Mouse (Mus musculus) forebrain, embryonic 15.5 days (tissue): Measurements from ENCODE around the gene Frat2. TPM values are rescaled to one million over a fixed set of nuclear protein-coding genes. Genes with fewer than 3 reads are reported as not detected.

ENCODE experiments used
- ATAC-seq: fragments of 200-750 bp; cut with Nextera tagmentation; replicated peaks from 2 replicates; pipeline ENCODE4 v1.8.0; 2017; ENCODE audit warnings: mild to moderate bottlenecking, moderate TSS enrichment, moderate library complexity
- H3K27ac ChIP-seq: fragments of 300-500 bp; sonication (generic); replicated peaks from 2 replicates; pipeline ENCODE4 v1.5.1; 2015; ENCODE audit warnings: mild to moderate bottlenecking, inconsistent platforms
- H3K27me3 ChIP-seq: fragments of 300-500 bp; sonication (generic); 2 replicates; pipeline ENCODE4 v1.6.1; 2015; ENCODE audit warnings: inconsistent platforms
- H3K36me3 ChIP-seq: fragments of 300-500 bp; sonication (generic); 2 replicates; pipeline ENCODE4 v1.6.1; 2015; ENCODE audit warnings: mild to moderate bottlenecking, inconsistent platforms
- H3K4me1 ChIP-seq: fragments of 300-500 bp; sonication (generic); 2 replicates; pipeline ENCODE4 v1.6.1; 2015; ENCODE audit warnings: inconsistent platforms
- H3K4me2 ChIP-seq: fragments of 300-500 bp; sonication (generic); replicated peaks from 2 replicates; pipeline ENCODE4 v1.6.1; 2015; ENCODE audit warnings: mild to moderate bottlenecking, inconsistent platforms
- H3K4me3 ChIP-seq: fragments of 300-500 bp; sonication (generic); 2 replicates; pipeline ENCODE4 v1.5.1; 2015; ENCODE audit warnings: mild to moderate bottlenecking, inconsistent platforms
- H3K9ac ChIP-seq: fragments of 300-500 bp; sonication (generic); replicated peaks from 2 replicates; pipeline ENCODE4 v1.6.1; 2015; ENCODE audit warnings: mild to moderate bottlenecking, inconsistent platforms
- H3K9me3 ChIP-seq: fragments of 300-500 bp; sonication (generic); 2 replicates; pipeline ENCODE4 v1.6.1; 2016; ENCODE audit warnings: inconsistent platforms
- WGBS: fragments of 180-500 bp; shearing (Covaris S2); methylation state at CpG from one replicate; pipeline ENCODE4 v1.1.7; 2015; ENCODE audit warnings: mixed read lengths; 5-methylcytosine and 5-hydroxymethylcytosine counted together
- polyA plus RNA-seq: library from polyadenylated mRNA; unstranded; fragments of >200 nt; fragmentation: Nextera tagmentation; extraction: Ambion mirVana; gene quantifications from 2 replicates; pipeline ENCODE4 v1.2.1, GENCODE M21; 2015

The Frat2 gene
- polyA plus RNA-seq, 1 experiment from 2014 or later = 16.9 TPM

GRCm38 (mm10) chr19:41830106-41831031 is 17.6 kb downstream of the Frat2 start:
- WGBS = under 1% methylated on average over 99 of the region's 112 CpGs

GRCm38 (mm10) chr19:41829381-41830105 is 18.4 kb downstream of the Frat2 start, which contains the start of gene Frat1:
Gene Frat1, plus strand, starts transcription at chr19:41829970.
- H3K9me3 ChIP-seq = no peaks in the 10 kb centered on the region
- H3K27ac ChIP-seq = peak within 1 kb of the TSS; percentile 98
- peak; percentile 95 for ATAC-seq
- under 1% methylated on average over 39 of the region's 39 CpGs for WGBS
- H3K9ac ChIP-seq = peak within 1 kb of the TSS; percentile 74
- peaks cover 27% of the 10 kb centered on the region for H3K4me1 ChIP-seq
- H3K4me2 ChIP-seq = peak within 1 kb of the TSS; percentile 84
- no peaks in the 10 kb centered on the region for H3K36me3 ChIP-seq
- H3K4me3 ChIP-seq = peak within 1 kb of the TSS; percentile 72
- no peaks in the 10 kb centered on the region for H3K27me3 ChIP-seq

More at GRCm38 (mm10) chr19:41830106-41831031, 17.6 kb downstream of the Frat2 start:
- H3K9me3 ChIP-seq = no peaks in the 10 kb centered on the region
- peak overlapping the region; percentile 74 for H3K9ac ChIP-seq
- peaks cover 33% of the 10 kb centered on the region for H3K4me1 ChIP-seq
- H3K4me2 ChIP-seq = peak overlapping the region; percentile 84
- peak overlapping the region; percentile 72 for H3K4me3 ChIP-seq
- no peaks in the 10 kb centered on the region for H3K27me3 ChIP-seq
- H3K36me3 ChIP-seq = no peaks in the 10 kb centered on the region
- H3K27ac ChIP-seq = peak overlapping the region; percentile 98
- ATAC-seq = peak; percentile 69

GRCm38 (mm10) chr19:41828941-41829340 is 19.0 kb downstream of the Frat2 start:
- peak overlapping the region; percentile 74 for H3K9ac ChIP-seq
- H3K36me3 ChIP-seq = no peaks in the 10 kb centered on the region
- H3K9me3 ChIP-seq = no peaks in the 10 kb centered on the region
- H3K27ac ChIP-seq = peak overlapping the region; percentile 98
- peak overlapping the region; percentile 72 for H3K4me3 ChIP-seq
- H3K4me2 ChIP-seq = peak overlapping the region; percentile 84
- no peak for ATAC-seq
- no peaks in the 10 kb centered on the region for H3K27me3 ChIP-seq
- 67% methylated on average over 3 of the region's 3 CpGs for WGBS
- peaks cover 27% of the 10 kb centered on the region for H3K4me1 ChIP-seq

DNA sequence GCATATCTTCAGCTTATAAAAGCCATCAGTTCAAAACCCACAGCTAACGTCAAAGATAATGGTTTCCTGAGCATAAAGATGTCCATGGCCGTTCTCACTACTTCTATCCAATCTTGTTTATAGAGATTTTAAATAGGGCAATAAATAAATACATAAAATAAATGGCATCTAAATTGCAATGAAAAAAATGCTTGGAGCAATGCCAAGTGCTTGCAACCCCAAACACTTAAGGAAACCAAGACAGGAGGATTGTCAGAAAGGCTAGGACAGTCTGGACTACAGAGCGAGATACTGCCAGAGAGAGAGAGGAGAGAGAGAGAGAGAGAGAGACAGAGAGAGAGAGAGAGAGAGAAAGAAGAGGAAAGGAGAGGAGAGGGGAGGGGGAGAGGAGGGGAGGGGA is 21.4 kb downstream of the Frat2 start:
- ATAC-seq = no peak
- 64% methylated on average over 3 of the region's 3 CpGs for WGBS
- H3K27me3 ChIP-seq = no peaks in the 10 kb centered on the region

DNA sequence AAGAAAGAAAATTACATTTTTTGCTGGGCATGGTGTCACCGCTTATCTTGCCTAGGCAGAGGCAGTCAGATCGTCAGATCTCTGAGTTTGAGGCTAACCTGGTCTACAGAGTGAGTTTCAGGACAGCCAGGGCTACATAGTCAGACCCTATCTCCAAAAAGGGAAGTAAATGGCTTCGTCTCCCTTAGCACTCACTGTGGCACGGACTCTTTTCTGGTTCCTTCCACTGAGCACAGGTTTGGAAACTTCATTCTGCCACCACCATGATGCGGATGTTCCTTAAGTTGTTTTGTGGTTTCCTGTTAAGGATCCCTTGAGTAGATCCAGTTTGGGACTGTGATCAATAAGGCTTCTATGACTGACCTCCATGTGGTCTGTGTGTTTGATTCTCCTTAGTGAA is 23.0 kb downstream of the Frat2 start:
- 88% methylated on average over 5 of the region's 5 CpGs for WGBS

More for the DNA sequence above, 21.4 kb downstream of the Frat2 start:
- H3K9me3 ChIP-seq = no peaks in the 10 kb centered on the region
- no peak overlapping the region for H3K9ac ChIP-seq
- H3K4me2 ChIP-seq = no peak overlapping the region
- no peak overlapping the region for H3K27ac ChIP-seq
- H3K36me3 ChIP-seq = no peaks in the 10 kb centered on the region
- H3K4me1 ChIP-seq = peaks cover 4% of the 10 kb centered on the region
- no peak overlapping the region for H3K4me3 ChIP-seq

GRCm38 (mm10) chr19:41822589-41822988 is 25.3 kb downstream of the Frat2 start:
- Histone ChIP-seq H3K27me3 (no peaks in the 10 kb centered on the region), H3K4me2 (no peak overlapping the region), H3K27ac (no peak overlapping the region), H3K4me1 (no peaks in the 10 kb centered on the region), H3K36me3 (no peaks in the 10 kb centered on the region), H3K9me3 (no peaks in the 10 kb centered on the region), H3K9ac (no peak overlapping the region), H3K4me3 (no peak overlapping the region)
- ATAC-seq = no peak
- WGBS = 84% methylated on average over 1 of the region's 1 CpGs

More for the DNA sequence above, 23.0 kb downstream of the Frat2 start:
- Histone ChIP-seq H3K4me2 (no peak overlapping the region), H3K27ac (no peak overlapping the region), H3K4me3 (no peak overlapping the region), H3K27me3 (no peaks in the 10 kb centered on the region), H3K9me3 (no peaks in the 10 kb centered on the region), H3K4me1 (no peaks in the 10 kb centered on the region; the same call in 1 of the 2 replicates), H3K9ac (no peak overlapping the region), H3K36me3 (no peaks in the 10 kb centered on the region)
- no peak for ATAC-seq

- H3K36me3 ChIP-seq = no peaks in the 10 kb centered on the region
- H3K4me2 ChIP-seq = no peak overlapping the region
- H3K9ac ChIP-seq = no peak overlapping the region
- whole genome bisulfite sequencing = 10% methylated on average over 5 of the region's 5 CpGs
- no peak for ATAC-seq
- no peak overlapping the region for H3K4me3 ChIP-seq
- no peak overlapping the region for H3K27ac ChIP-seq
- no peaks in the 10 kb centered on the region for H3K9me3 ChIP-seq
- H3K4me1 ChIP-seq = no peaks in the 10 kb centered on the region
- H3K27me3 ChIP-seq = no peaks in the 10 kb centered on the region
Measured at GRCm38 (mm10) chr19:41821436-41821835, 26.5 kb downstream of the Frat2 start.

DNA sequence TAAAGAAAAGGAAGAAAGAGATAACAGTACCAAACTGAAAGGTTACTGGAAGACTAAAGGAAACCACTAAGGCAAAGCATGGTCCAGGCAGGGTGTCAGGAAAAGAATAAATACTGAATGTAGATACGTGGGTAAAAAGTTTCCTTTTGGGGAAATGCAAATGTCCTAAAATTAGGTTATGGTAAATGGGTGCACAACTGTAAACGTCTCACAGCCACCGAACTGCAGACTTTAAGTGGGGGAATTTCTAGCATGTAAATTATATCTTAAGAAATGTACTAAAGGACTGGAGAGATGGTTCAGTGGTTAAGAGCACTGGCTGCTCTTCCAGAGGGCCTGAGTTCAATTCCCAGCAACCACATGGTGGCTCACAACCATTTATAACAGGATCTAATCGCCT is 29.2 kb downstream of the Frat2 start:
- no peaks in the 10 kb centered on the region for H3K27me3 ChIP-seq
- no peak overlapping the region for H3K27ac ChIP-seq
- H3K4me3 ChIP-seq = no peak overlapping the region
- no peak overlapping the region for H3K4me2 ChIP-seq
- no peak for ATAC-seq
- no peaks in the 10 kb centered on the region for H3K9me3 ChIP-seq
- H3K9ac ChIP-seq = no peak overlapping the region
- WGBS = 86% methylated on average over 4 of the region's 4 CpGs
- H3K4me1 ChIP-seq = no peaks in the 10 kb centered on the region
- no peaks in the 10 kb centered on the region for H3K36me3 ChIP-seq

DNA sequence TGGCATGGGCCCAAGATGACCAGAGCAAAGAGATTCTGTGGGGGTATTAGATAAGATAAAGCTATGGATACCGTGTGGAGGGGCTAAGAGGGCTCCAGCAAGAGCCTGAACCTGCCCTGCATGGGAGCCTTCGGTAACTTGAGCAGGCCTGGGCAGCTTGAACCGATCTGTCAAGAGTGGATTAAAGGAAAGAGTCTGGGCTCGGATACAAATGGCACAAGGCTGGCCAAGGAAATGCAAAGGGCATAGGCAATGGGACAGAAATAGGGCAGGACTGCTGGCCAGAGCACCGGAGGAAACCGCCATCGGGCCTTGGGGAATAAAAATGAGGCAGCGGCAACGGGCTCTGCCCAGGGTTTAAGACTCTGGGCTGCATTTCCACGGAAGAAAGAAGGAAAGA is 30.6 kb downstream of the Frat2 start:
- Histone ChIP-seq H3K4me3 (no peak overlapping the region), H3K9me3 (no peaks in the 10 kb centered on the region), H3K4me2 (no peak overlapping the region), H3K36me3 (no peaks in the 10 kb centered on the region), H3K27me3 (no peaks in the 10 kb centered on the region), H3K4me1 (no peaks in the 10 kb centered on the region), H3K27ac (no peak overlapping the region), H3K9ac (no peak overlapping the region)
- no peak for ATAC-seq
- WGBS = 58% methylated on average over 10 of the region's 10 CpGs

GRCm38 (mm10) chr19:41816915-41817314 is 31.0 kb downstream of the Frat2 start:
- 69% methylated on average over 5 of the region's 5 CpGs for WGBS
- Histone ChIP-seq H3K9me3 (no peaks in the 10 kb centered on the region), H3K36me3 (no peaks in the 10 kb centered on the region), H3K27me3 (no peaks in the 10 kb centered on the region), H3K27ac (no peak overlapping the region), H3K4me1 (no peaks in the 10 kb centered on the region), H3K4me3 (no peak overlapping the region), H3K4me2 (no peak overlapping the region), H3K9ac (no peak overlapping the region)
- no peak for ATAC-seq

- ATAC-seq = no peak
- Histone ChIP-seq H3K4me3 (no peak overlapping the region), H3K9ac (no peak overlapping the region), H3K4me2 (no peak overlapping the region), H3K27me3 (no peaks in the 10 kb centered on the region), H3K9me3 (no peaks in the 10 kb centered on the region), H3K4me1 (no peaks in the 10 kb centered on the region), H3K27ac (no peak overlapping the region), H3K36me3 (no peaks in the 10 kb centered on the region)
- 80% methylated on average over 5 of the region's 5 CpGs for WGBS
Measured at GRCm38 (mm10) chr19:41816410-41816809, 31.5 kb downstream of the Frat2 start.

DNA sequence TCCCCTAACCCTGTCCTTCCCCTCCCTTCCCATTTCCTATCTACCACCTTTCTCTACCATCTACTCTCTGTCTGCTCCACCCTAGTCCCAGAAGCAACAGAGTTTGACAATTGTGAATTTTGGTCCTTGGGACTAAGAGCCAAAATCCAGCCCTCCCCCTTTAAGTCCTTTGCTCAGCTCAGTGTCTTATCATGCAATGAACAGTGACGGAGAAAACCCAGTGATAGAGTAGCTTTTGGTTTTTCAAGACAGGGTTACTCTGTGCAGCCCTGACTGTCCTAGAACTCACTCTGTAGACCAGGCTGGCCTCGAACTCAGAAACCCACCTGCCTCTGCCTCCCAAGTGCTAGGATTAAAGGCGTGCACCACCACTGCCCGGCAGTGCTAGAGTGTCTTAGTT is 34.6 kb downstream of the Frat2 start:
- no peak overlapping the region for H3K27ac ChIP-seq
- WGBS = 91% methylated on average over 4 of the region's 4 CpGs
- no peak for ATAC-seq
- H3K4me2 ChIP-seq = no peak overlapping the region
- no peaks in the 10 kb centered on the region for H3K9me3 ChIP-seq
- no peak overlapping the region for H3K4me3 ChIP-seq
- H3K27me3 ChIP-seq = no peaks in the 10 kb centered on the region
- H3K9ac ChIP-seq = no peak overlapping the region
- no peaks in the 10 kb centered on the region for H3K4me1 ChIP-seq
- no peaks in the 10 kb centered on the region for H3K36me3 ChIP-seq
